Mouse (Mus musculus): ENCODE data around the gene Agpat1. TPM values are rescaled to one million over a fixed set of nuclear protein-coding genes. Genes with fewer than 3 reads are reported as not detected.

Gene Agpat1
- total RNA-seq, 2 experiments from 2014 or later: 19.1 to 50.1 TPM

DNA sequence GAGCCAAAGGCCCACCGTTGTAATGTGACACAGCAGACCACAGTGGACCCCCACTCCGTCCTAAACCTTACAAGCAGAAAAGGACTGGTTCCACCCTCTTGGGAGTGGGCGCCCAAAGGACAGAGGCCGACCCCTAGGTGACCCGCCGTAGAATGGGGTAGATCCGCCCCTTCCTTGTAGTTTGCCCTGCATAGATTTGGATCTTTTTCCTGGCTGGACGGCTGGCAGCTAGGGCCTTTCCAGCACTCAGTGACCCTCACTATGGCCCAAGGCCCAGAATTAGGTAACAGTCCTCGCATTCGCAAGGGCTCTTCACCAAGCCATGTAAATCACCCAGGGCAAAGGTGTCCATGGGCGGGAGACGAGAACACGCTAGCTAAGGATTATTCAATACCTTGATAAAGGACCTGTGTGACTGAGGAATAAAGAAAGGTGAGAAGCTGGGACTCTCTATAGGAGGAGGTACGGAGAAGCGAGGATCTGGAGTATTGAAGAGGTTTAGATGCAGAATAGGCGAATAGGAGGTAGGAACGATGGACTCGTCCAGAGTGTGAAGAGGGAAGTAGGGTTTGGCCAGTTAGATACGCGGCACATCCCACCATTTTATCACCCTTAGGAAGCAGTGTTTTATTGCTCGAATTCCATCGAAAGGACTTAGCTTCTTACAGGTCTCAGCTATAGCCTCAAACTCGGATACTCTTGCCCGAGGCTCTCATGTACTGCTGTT is 612 bp downstream of the Agpat1 start:
- no peak for ATAC-seq (replicated peaks; ENCODE audit: poor library complexity, severe bottlenecking)

GRCm38 (mm10) chr17:34605609-34606008 is 1.5 kb downstream of the Agpat1 start:
- ATAC-seq (replicated peaks; ENCODE audit: poor library complexity, severe bottlenecking): peak; percentile 43

DNA sequence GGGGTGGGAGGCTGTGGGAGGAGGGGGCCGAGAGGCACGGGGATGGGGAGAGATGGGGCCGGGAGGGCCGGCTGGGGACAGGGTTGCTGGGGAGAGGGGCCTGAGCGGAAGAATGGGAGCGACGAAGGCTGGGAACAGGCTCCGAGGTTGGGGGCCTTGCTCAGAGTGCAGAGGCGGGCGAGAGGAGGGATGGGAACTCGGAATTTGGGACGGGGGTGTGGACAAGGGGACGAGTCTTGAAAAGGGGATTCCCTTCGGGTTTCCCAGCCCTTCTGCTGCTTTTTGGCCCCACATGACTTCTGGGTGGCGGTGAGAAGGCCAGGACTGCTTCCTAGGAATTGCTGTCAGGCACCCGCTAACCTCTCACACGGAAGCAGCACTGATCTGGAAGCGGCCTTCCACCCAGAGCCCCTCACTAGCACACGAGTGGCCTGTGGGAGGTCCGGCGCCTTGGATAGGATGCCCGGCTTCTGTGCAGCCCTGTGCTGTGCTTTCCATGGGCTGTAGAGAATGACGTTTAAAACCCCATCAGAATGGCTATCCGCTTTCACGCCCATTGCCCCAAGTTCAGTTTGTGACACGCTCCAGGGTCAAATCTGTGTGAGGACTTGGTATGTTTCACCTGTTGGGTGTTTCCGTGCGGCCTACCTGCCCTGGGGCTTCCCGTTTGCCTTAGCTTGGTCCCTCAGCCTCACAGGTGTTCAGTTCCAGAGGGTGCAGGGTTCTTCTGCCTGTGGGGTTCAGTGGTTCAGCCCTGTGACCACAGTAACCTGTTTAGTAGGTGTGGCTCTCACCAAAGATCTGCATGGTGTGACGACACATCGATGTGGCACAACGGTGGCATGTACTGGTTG is 2.4 kb downstream of the Agpat1 start:
- ATAC-seq (replicated peaks; ENCODE audit: poor library complexity, severe bottlenecking): no peak

- no peak for ATAC-seq (replicated peaks; ENCODE audit: poor library complexity, severe bottlenecking)
Observed at GRCm38 (mm10) chr17:34607997-34608396, 3.9 kb downstream of the Agpat1 start.

- ATAC-seq (replicated peaks; ENCODE audit: poor library complexity, severe bottlenecking): no peak
Observed at GRCm38 (mm10) chr17:34611050-34611449, 7.0 kb downstream of the Agpat1 start.

DNA sequence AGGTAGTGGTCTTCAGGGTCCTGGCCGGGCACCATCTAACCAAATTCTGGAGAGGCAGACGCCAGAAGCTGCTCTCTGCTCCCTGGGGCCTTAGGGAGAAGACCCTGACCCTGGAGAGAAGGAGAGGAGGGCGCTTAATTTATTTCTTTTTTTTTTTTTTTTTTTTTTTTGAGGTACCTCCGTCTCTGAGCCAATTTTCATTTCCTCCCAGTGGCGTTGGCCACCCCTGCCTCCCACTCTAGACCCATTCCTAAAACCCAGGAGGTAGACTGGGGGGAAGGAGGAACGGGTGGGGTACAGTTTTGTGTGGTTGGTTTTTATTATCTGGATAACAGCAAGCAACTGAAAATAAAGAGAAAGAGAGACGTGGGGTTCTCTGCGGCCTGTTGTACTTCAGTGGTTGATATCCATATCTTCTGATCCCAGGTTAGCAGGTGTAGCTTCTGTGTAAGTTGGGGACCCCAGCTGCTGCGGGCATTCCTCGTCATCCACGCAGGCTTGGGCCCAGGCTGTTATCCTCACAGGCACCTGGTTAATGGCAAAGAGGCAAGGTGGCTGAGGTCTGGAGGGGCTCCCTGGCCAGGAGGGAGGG is 9.1 kb downstream of the Agpat1 start:
- ATAC-seq (replicated peaks; ENCODE audit: poor library complexity, severe bottlenecking): no peak

DNA sequence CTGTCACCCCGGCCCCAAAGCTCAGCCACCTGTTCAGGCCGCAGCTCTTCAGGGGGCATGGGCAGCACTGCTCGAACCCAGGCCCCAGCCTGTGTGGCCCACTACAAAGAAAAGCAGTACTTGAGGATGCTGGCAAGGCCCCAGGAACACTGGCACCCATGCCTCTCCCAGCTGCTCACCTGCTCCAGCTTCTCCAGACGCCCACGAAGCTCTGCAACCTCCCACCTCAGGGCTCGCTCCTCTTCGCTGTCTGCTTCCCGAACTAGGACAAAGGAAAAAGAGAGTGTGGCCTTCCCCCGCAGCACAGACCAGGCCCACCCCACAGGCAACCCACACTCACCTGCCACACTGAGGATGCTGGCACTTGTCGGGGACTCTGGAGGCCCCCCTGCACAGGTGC is 9.8 kb downstream of the Agpat1 start:
- ATAC-seq (replicated peaks; ENCODE audit: poor library complexity, severe bottlenecking): no peak

GRCm38 (mm10) chr17:34615871-34616270 is 11.8 kb downstream of the Agpat1 start, which contains the start of gene Egfl8:
Gene Egfl8, minus strand, starts transcription at chr17:34615971.
- no peak for ATAC-seq (replicated peaks; ENCODE audit: poor library complexity, severe bottlenecking)

- peak; percentile 67 for ATAC-seq (replicated peaks; ENCODE audit: poor library complexity, severe bottlenecking)
Observed at GRCm38 (mm10) chr17:34618999-34619398, 14.9 kb downstream of the Agpat1 start.

DNA sequence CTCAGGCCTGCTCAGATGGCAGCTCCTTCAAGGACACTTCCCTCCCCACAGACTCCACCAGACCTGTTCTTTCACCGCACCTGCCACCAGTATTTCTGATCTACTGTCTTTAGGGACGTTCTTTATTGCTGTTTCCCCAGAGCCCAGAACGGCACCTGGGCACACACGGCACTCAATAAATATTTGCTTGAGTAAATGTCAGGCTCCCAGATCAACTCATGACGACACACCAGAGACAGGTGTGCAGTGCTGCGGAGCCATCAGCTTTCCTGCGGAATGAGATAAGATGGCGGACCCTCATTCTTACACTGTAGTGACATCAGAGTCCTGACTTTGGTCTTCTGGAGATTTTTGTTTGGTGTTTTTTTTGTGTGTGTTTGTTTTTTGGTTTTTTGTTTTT is 16.9 kb downstream of the Agpat1 start:
- ATAC-seq (replicated peaks; ENCODE audit: poor library complexity, severe bottlenecking): no peak

GRCm38 (mm10) chr17:34623161-34623560 is 19.1 kb downstream of the Agpat1 start:
- ATAC-seq (replicated peaks; ENCODE audit: poor library complexity, severe bottlenecking): no peak

DNA sequence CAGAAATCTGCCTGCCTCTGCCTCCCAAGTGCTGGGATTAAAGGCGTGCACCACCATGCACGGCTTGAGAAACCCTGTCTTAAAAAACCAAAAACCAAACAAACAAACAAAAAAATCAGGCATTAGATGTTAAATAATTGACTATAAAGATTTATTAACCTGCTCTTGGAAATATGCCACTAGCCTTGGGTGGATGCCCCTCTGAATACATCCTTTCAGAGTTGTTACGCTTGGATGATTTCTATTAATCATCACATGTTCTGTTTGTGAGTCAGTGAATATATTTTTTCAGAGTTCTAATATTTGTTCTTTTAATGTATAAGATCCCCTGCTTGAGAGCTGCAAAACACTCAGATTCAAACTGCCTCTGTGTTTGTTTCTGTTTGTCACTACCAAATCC is 20.9 kb downstream of the Agpat1 start:
- ATAC-seq (replicated peaks; ENCODE audit: poor library complexity, severe bottlenecking): no peak

GRCm38 (mm10) chr17:34626062-34626772 is 22.2 kb downstream of the Agpat1 start:
- ATAC-seq (replicated peaks; ENCODE audit: poor library complexity, severe bottlenecking): no peak

GRCm38 (mm10) chr17:34626773-34627092 is 22.7 kb downstream of the Agpat1 start:
- ATAC-seq (replicated peaks; ENCODE audit: poor library complexity, severe bottlenecking): peak; percentile 55

DNA sequence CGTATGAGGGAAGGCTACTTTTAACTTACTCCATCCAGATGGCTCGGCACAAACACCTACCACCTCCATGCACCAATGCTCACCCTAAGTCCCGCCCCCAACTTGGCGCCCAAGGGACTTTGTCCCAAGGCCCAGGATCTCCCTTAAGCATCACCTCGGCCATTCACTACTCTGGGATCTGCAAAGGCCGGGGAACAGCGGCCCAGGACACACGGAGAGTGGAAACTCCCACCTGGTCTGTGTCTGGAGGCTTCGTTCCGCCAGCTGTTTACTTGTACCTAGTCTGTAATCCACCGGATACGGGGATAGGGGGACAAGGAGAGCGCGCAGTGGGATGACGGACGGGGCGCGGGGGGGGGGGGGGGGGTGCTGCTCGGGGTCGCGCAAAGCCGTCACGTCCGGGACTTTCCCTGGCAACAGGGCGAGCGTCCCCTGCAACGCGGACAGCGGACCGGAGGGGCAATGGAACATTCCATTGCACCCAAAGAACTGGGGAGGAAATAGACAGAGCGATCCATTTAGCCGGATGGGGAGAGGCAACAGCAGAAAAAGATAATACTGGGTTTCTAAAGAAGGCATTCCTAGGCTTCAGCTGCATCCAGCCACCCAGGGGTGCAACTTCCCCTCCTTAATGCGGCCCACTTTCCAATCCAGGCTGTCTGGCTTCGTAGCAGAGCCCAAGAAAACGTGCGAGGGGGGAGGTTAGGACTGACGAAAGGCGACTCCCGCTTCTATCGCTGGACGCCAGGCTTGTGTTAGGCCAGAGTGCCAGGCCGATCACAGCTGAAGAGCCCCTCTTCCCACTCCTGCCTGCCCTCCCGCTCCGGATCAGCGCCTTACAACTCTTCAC is 23.3 kb downstream of the Agpat1 start:
- ATAC-seq (replicated peaks; ENCODE audit: poor library complexity, severe bottlenecking): peak; percentile 59

- no peak for ATAC-seq (replicated peaks; ENCODE audit: poor library complexity, severe bottlenecking)
Observed at GRCm38 (mm10) chr17:34627943-34628643, 24.0 kb downstream of the Agpat1 start, which contains the start of gene Ppt2. Gene Ppt2, minus strand, starts transcription at chr17:34628510.

- no peak for ATAC-seq (replicated peaks; ENCODE audit: poor library complexity, severe bottlenecking)
Observed at GRCm38 (mm10) chr17:34628644-34628967, 24.5 kb downstream of the Agpat1 start.

GRCm38 (mm10) chr17:34629221-34629751 is 25.2 kb downstream of the Agpat1 start, which contains the start of gene Prrt1:
Gene Prrt1, plus strand, starts transcription at chr17:34629533.
- ATAC-seq (replicated peaks; ENCODE audit: poor library complexity, severe bottlenecking): no peak

Measured in granulocyte monocyte progenitor cell, adult 5-6 weeks (primary cell).